Mouse (Mus musculus) myocyte (in vitro differentiated cells): Measurements from ENCODE around the gene Zpr1. TPM values are rescaled to one million over a fixed set of nuclear protein-coding genes. Genes with fewer than 3 reads are reported as not detected.

Source experiments
- H3K27me3 ChIP-seq: one replicate; pipeline ENCODE4 v1.6.1; 2011; ENCODE audit not compliant: control insufficient read depth, insufficient read depth, insufficient read length
- H3K36me3 ChIP-seq: one replicate; pipeline ENCODE4 v1.6.1; 2011; ENCODE audit not compliant: control insufficient read depth, insufficient read depth
- H3K4me2 ChIP-seq: one replicate; pipeline ENCODE4 v1.6.1; 2011; ENCODE audit warnings: low read depth, control low read depth
- H3K4me3 ChIP-seq: one replicate; pipeline ENCODE4 v1.5.1; 2011; ENCODE audit warnings: mild to moderate bottlenecking, control low read depth, moderate library complexity
- H3K79me2 ChIP-seq: one replicate; pipeline ENCODE4 v1.6.1; 2011; ENCODE audit not compliant: control insufficient read depth, insufficient read depth
- H3ac ChIP-seq: one replicate; pipeline ENCODE4 v1.6.1; 2011; ENCODE audit not compliant: control insufficient read depth, insufficient read length
- CEBPB ChIP-seq: IDR thresholded peaks from 2 replicates; pipeline ENCODE4 v1.6.1; 2011; ENCODE audit warnings: mild to moderate bottlenecking, moderate library complexity; ENCODE audit not compliant: poor library complexity, insufficient read depth, severe bottlenecking
- E2F4 ChIP-seq: IDR thresholded peaks from one replicate; pipeline ENCODE4 v1.6.1; 2011; ENCODE audit warnings: mild to moderate bottlenecking, control low read depth, moderate library complexity; ENCODE audit not compliant: insufficient read depth
- MAX ChIP-seq: IDR thresholded peaks from one replicate; pipeline ENCODE4 v1.6.1; 2011; ENCODE audit warnings: low read depth, mild to moderate bottlenecking, control low read depth
- MYOD1 ChIP-seq, 3 experiments: IDR thresholded peaks; one replicate each; pipeline ENCODE4 v1.6.1; 2011; ENCODE audit warnings: control low read depth in 2 of 3, low read depth in 2 of 3, mild to moderate bottlenecking in 2 of 3, moderate library complexity in 1 of 3; ENCODE audit not compliant: insufficient read length in 2 of 3, control insufficient read depth in 1 of 3
- MYOG ChIP-seq, 3 experiments: IDR thresholded peaks; one replicate each; pipeline ENCODE4 v1.6.1; 2011; ENCODE audit warnings: control low read depth in 2 of 3, low read depth in 2 of 3, mild to moderate bottlenecking in 2 of 3; ENCODE audit not compliant: insufficient read length in 2 of 3, control insufficient read depth in 1 of 3, insufficient read depth in 1 of 3
- POLR2A ChIP-seq: IDR thresholded peaks from one replicate; pipeline ENCODE4 v1.6.1; 2011; ENCODE audit warnings: low read depth, mild to moderate bottlenecking, control low read depth, moderate library complexity; ENCODE audit not compliant: insufficient read length
- POLR2AphosphoS2 ChIP-seq: IDR thresholded peaks from one replicate; pipeline ENCODE4 v1.6.1; 2011; ENCODE audit warnings: low read depth, control low read depth; ENCODE audit not compliant: insufficient read length
- REST ChIP-seq: IDR thresholded peaks from one replicate; pipeline ENCODE4 v1.6.1; 2011; ENCODE audit warnings: mild to moderate bottlenecking, control low read depth, moderate library complexity; ENCODE audit not compliant: insufficient read depth, insufficient read length
- SRF ChIP-seq: IDR thresholded peaks from one replicate; pipeline ENCODE4 v1.6.1; 2011; ENCODE audit warnings: low read depth; ENCODE audit not compliant: control insufficient read depth, insufficient read length
- TCF12 ChIP-seq: IDR thresholded peaks from one replicate; pipeline ENCODE4 v1.6.1; 2011; ENCODE audit warnings: mild to moderate bottlenecking, control low read depth; ENCODE audit not compliant: poor library complexity, insufficient read depth, severe bottlenecking
- TCF3 ChIP-seq: IDR thresholded peaks from one replicate; pipeline ENCODE4 v1.6.1; 2011; ENCODE audit warnings: low read depth, control low read depth; ENCODE audit not compliant: insufficient read length
- USF1 ChIP-seq: IDR thresholded peaks from one replicate; pipeline ENCODE4 v1.6.1; 2011; ENCODE audit warnings: low read depth, mild to moderate bottlenecking, control low read depth, moderate library complexity
- polyA plus RNA-seq: library from polyadenylated mRNA; unstranded; fragments of >200 nt; fragmentation: generic; extraction: Trizol; gene quantifications from one replicate; pipeline ENCODE4 v1.2.1, GENCODE M21; 2012; ENCODE audit warnings: missing spikeins

Gene Zpr1
- polyA plus RNA-seq, 1 experiment, result 33.1 TPM

- no peak overlapping the region for H3K4me3 ChIP-seq
- no peak overlapping the region for H3ac ChIP-seq
- no peaks in the 10 kb centered on the region for H3K36me3 ChIP-seq
- TF ChIP-seq POLR2A, result no peak
- TF ChIP-seq MYOD1 (IDR thresholded peaks at IDR 0.05; ENCODE audit: control insufficient read depth in 1 of 3, insufficient read length in 2 of 3, low read depth in 2 of 3), result peak in 1 of 3 experiments; percentile 37
- H3K27me3 ChIP-seq, result peaks cover 49% of the 10 kb centered on the region
- H3K4me2 ChIP-seq, result no peak overlapping the region
- no peaks in the 10 kb centered on the region for H3K79me2 ChIP-seq
Observed at GRCm38 (mm10) chr9:46243122-46243521, 29.7 kb upstream of the Zpr1 start.

DNA sequence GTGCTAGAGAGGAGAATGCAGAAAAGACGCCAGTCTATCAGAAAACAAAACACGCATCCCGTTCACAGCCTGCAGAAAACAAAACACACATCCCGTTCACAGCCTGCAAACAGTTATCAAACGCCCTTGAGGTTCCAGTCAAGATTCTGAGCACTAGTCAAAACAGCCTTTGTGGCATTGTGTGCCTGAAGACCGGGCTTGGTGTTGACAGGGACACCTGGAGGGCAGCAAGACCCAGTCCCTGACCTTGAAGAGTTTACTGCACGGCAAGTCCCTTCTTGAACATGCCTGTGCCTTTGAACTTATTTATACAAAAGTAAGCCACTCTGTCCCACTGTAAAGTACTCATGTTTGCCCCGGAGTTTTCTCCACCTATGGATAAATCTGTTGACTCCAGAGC lies 29.3 kb upstream of the Zpr1 start:
- Histone ChIP-seq H3ac (no peak overlapping the region), H3K27me3 (peaks cover 45% of the 10 kb centered on the region), H3K36me3 (no peaks in the 10 kb centered on the region), H3K4me3 (no peak overlapping the region), H3K79me2 (no peaks in the 10 kb centered on the region), H3K4me2 (no peak overlapping the region)
- TF ChIP-seq CEBPB (no peak), POLR2AphosphoS2 (no peak), USF1 (no peak), POLR2A (no peak), TCF3 (no peak), SRF (no peak), E2F4 (no peak), MYOD1 (IDR thresholded peaks at IDR 0.05; ENCODE audit: control insufficient read depth in 1 of 3, insufficient read length in 2 of 3, low read depth in 2 of 3) (no peak), MAX (no peak), MYOG (IDR thresholded peaks at IDR 0.05; ENCODE audit: control insufficient read depth in 1 of 3, insufficient read depth in 1 of 3, insufficient read length in 2 of 3, low read depth in 2 of 3) (no peak), REST (no peak), TCF12 (no peak)

GRCm38 (mm10) chr9:46246752-46247324 lies 26.0 kb upstream of the Zpr1 start:
- H3K27me3 ChIP-seq, result peaks cover 27% of the 10 kb centered on the region
- no peak for TF ChIP-seq REST
- no peak for TF ChIP-seq E2F4
- no peak for TF ChIP-seq POLR2A
- no peak for TF ChIP-seq MYOG (IDR thresholded peaks at IDR 0.05; ENCODE audit: control insufficient read depth in 1 of 3, insufficient read depth in 1 of 3, insufficient read length in 2 of 3, low read depth in 2 of 3)
- no peak for TF ChIP-seq USF1
- no peak for TF ChIP-seq SRF
- TF ChIP-seq TCF12, result no peak
- no peak for TF ChIP-seq CEBPB
- no peak for TF ChIP-seq POLR2AphosphoS2
- no peak for TF ChIP-seq MAX
- TF ChIP-seq TCF3, result no peak
- no peak for TF ChIP-seq MYOD1 (IDR thresholded peaks at IDR 0.05; ENCODE audit: control insufficient read depth in 1 of 3, insufficient read length in 2 of 3, low read depth in 2 of 3)
- no peaks in the 10 kb centered on the region for H3K79me2 ChIP-seq
- no peak overlapping the region for H3K4me3 ChIP-seq
- H3K4me2 ChIP-seq, result peak overlapping the region; percentile 69
- H3ac ChIP-seq, result no peak overlapping the region
- no peaks in the 10 kb centered on the region for H3K36me3 ChIP-seq

DNA sequence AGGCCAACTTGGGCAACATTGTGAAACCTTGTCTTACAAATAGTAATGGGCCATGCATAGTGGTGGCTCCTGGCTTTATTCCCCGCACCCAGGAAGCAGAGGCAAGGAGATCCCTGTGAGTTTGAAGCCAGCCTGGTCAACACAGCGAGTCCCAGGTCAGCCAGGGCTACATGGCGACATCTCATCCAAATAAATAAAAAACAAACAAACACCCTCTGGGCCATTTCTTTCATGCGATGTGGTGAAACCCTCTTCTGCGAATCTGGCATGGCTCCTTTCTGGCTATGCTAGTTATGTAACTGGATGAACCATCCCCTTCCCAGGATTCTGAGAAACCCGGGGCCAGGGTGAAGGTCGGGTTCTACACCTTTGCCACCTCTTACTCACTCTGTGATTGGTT lies 16.7 kb upstream of the Zpr1 start:
- no peak overlapping the region for H3ac ChIP-seq
- TF ChIP-seq REST, result no peak
- no peak for TF ChIP-seq CEBPB
- no peak for TF ChIP-seq MYOD1 (IDR thresholded peaks at IDR 0.05; ENCODE audit: control insufficient read depth in 1 of 3, insufficient read length in 2 of 3, low read depth in 2 of 3)
- no peak for TF ChIP-seq POLR2AphosphoS2
- no peak for TF ChIP-seq POLR2A
- no peak for TF ChIP-seq MAX
- no peak for TF ChIP-seq TCF3
- no peak for TF ChIP-seq USF1
- no peak for TF ChIP-seq E2F4
- no peak for TF ChIP-seq TCF12
- no peak for TF ChIP-seq MYOG (IDR thresholded peaks at IDR 0.05; ENCODE audit: control insufficient read depth in 1 of 3, insufficient read depth in 1 of 3, insufficient read length in 2 of 3, low read depth in 2 of 3)
- no peak for TF ChIP-seq SRF
- no peak overlapping the region for H3K4me2 ChIP-seq
- peaks cover 15% of the 10 kb centered on the region for H3K27me3 ChIP-seq
- H3K36me3 ChIP-seq, result no peaks in the 10 kb centered on the region
- no peaks in the 10 kb centered on the region for H3K79me2 ChIP-seq
- no peak overlapping the region for H3K4me3 ChIP-seq

DNA sequence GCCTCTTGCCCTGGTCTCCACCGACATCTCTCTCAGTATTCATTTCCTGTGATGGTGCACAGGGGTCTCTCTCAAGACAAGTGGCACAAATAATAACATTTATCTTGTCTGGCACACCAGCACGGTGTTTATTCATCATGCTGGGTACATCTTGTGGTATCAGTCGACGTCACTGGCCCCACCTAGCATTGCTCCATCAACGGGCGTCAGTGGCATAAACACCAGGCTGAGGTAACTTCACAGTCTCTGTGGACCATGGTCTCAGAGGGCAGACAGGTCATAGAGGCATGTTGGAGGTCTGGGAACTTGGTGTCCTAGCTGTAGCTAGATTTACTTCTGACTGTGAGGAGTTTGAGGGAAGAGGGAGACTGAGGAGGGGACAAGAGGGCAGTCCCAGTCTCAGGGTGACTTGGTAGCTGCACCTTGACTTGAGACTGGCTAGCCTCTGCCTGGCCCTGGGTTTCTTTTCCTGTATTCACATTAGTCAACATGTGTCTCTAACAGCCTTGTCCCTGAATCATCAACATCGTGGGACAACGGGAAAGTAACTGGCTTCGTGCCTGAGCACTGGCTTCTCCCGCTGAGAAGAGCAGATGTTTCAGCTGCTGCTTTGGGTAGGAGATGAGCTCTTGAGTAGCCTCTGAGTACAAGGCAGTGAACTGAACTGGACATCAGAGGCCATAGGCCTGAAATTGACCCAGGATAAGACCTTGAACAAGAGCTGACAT lies 16.0 kb upstream of the Zpr1 start:
- Histone ChIP-seq H3K36me3 (no peaks in the 10 kb centered on the region), H3K4me2 (peak overlapping the region; percentile 41), H3K27me3 (peaks cover 13% of the 10 kb centered on the region), H3K4me3 (no peak overlapping the region), H3K79me2 (no peaks in the 10 kb centered on the region), H3ac (no peak overlapping the region)
- no peak for TF ChIP-seq MYOG (IDR thresholded peaks at IDR 0.05; ENCODE audit: control insufficient read depth in 1 of 3, insufficient read depth in 1 of 3, insufficient read length in 2 of 3, low read depth in 2 of 3)
- no peak for TF ChIP-seq MYOD1 (IDR thresholded peaks at IDR 0.05; ENCODE audit: control insufficient read depth in 1 of 3, insufficient read length in 2 of 3, low read depth in 2 of 3)
- no peak for TF ChIP-seq SRF
- no peak for TF ChIP-seq E2F4
- TF ChIP-seq POLR2A, result no peak
- no peak for TF ChIP-seq TCF3
- no peak for TF ChIP-seq REST
- TF ChIP-seq TCF12, result no peak
- TF ChIP-seq USF1, result no peak
